Mouse (Mus musculus) liver, adult 2 months (tissue): ENCODE data around the gene Epc2.

Experiments used
- CTCF ChIP-seq: fragments of 200-500 bp; IDR thresholded peaks from 2 replicates; pipeline ENCODE4 v1.5.1; 2011; ENCODE audit warnings: low read depth, low read length, control low read depth
- POLR2A ChIP-seq: fragments of 200-500 bp; IDR thresholded peaks from 2 replicates; pipeline ENCODE4 v1.6.1; 2011; ENCODE audit warnings: low read length, control low read depth; ENCODE audit not compliant: insufficient read depth; ENCODE audit errors: extremely low read depth

DNA sequence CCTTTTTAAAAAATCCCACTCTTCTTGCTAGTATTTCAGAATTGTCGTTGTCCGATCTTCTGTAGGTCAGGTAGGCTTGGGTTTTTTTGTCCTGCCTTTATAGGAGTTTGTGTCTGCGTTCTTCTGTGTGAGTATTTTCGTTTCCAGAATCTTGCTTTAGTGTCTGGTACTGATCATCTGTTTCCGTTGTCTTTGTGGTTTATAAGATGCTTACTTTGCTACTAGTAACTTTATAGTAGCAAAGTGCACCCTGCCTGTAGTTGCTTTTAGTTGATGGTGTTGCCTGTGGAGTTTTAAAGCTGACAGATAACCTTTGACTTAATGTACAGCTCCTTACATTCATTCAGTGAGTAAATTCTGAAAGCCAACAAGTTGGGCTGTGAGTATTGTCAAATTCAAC lies 32.1 kb downstream of the Epc2 start:
- TF ChIP-seq CTCF: no peak
- TF ChIP-seq POLR2A: no peak
